Mouse (Mus musculus) lung, adult 2 months (tissue): Measurements from ENCODE around the gene Fam163b.

Experiments
- CTCF ChIP-seq: fragments of 200-500 bp; IDR thresholded peaks from 2 replicates; pipeline ENCODE4 v1.5.1; 2011; ENCODE audit warnings: mild to moderate bottlenecking, low read length, control low read depth; ENCODE audit not compliant: insufficient read depth
- POLR2A ChIP-seq: fragments of 200-500 bp; IDR thresholded peaks from 2 replicates; pipeline ENCODE4 v1.6.1; 2011; ENCODE audit warnings: low read depth, mild to moderate bottlenecking, control low read depth, low read length, borderline replicate concordance; ENCODE audit errors: extremely low read depth

DNA sequence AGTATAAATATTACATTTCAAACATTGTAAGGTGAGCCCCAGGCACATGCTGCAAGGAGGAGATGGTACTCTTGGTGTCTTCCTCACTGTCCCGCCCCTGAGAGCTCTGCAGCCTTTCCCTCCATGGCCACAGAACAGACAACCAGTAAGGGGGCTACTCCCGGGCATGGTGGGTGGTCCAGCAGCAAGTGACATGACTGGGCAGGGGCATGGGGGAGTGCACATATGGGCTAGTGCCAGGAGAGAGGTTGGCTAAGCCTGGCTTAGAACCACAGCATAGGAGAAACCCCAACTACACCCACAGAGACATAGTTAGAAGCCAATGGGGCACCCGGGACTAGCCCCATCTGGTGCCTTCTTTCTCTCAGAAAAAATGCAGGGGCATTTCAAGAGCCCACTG is 6.0 kb downstream of the Fam163b start:
- TF ChIP-seq CTCF (no peak), POLR2A (no peak)
